Mouse (Mus musculus) thymus, postnatal 10 days (tissue): ENCODE results near the gene Sgo2a.
"Not testable (repeated sequence)": the region's sequence is repeated elsewhere in the genome, so short reads cannot be mapped to it uniquely, and the experiment has no call there.

Source experiments
- DNase-seq, 2 experiments: peaks; one replicate each; pipeline ENCODE4 v3.0.0; 2021; ENCODE audit warnings: low spot score in 2 of 2

The Sgo2a gene

DNA sequence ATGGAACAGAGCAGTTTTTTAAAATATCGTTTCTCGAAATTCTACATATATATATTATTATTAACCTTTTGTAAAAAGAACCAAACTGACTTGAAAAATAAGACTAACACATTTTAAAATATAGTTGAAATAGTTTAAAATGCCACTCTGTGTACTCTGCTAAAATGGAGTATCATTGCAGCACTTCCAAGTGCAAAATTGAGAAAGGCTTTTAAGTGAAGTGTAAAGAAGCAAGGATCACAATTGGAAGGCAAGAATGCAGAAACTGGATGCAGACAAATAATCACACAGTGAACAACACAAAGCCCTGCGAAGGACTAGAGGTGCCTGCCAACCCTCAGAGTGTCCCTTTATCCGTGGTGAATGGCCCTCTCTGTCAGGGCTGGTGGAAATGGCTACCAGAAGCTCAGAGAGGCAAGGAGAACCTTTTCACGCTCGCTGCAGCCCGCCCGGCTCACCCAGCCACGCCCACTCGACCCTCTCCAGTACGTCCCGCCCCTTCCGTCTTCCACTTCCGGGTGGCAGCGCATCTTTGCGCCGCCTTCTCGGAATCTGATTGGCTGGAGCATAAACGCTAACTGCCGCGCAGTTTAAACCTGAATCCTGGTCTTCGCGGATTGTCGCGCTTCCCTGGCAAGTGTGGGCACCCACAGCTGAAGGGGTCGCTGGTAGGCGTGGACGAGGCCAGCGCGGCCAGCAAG, at the start of gene Sgo2a:
Gene Sgo2a (plus strand): TSS at position 540 of the 701 bp plus-strand sequence.
- peak; percentile 84 to 95 for DNase-seq

DNA sequence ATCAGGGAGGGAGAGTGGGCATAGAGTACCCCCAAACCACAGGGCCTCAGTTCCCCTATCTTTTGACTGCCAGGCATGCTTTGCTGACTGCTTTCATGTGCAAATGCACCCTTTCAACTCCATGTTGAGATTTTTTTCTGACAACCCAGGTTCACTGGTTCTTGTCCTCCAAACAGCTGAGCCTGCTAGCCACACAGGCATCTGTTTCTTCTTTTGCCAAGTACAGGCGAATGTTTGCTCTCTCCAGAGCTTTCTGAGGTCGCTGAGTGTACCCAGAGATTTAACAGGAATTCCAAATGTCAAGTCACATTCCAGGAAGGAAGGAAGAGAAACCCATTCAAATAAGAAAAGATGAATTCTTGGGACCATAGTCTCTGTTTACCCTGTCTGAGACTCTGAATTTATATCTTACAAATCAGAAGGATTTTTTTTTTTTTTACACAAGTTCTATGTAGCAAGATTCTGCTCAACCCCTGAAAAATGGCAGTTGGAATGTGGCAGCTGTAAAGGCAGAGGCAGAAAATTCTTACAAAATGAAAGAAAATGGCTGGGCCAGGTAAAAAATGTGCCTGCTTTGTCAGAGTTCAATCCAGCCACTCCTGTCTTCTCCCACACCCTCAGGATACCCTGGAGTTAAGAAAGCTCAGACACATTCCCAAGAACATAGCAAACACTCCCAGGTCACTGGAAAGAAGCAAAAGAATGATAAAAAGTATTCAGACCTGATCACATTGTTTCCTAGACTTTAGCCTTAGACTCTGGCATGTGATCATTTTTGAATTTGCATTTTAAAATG, 48.0 kb upstream of the Sgo2a start:
- DNase-seq, result no peak

DNA sequence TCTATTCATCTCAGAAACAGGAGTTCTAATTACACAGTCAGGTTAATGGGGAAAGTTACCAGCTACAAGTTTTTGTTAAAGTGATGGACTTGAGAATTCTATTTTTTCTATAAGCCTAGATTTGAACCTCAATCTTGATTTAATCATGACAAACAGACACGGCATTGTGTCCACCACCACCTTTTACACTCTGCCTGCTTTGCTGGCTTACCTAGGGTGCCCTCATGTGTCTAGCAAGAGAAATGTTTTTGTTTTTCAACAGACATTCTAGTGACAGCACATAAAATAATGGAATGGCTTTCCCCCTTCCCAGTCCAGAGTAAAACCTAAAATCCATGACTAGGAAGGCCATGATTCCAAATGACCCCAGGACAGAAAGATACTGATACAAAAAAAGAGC, 46.6 kb upstream of the Sgo2a start:
- DNase-seq, result no peak

DNA sequence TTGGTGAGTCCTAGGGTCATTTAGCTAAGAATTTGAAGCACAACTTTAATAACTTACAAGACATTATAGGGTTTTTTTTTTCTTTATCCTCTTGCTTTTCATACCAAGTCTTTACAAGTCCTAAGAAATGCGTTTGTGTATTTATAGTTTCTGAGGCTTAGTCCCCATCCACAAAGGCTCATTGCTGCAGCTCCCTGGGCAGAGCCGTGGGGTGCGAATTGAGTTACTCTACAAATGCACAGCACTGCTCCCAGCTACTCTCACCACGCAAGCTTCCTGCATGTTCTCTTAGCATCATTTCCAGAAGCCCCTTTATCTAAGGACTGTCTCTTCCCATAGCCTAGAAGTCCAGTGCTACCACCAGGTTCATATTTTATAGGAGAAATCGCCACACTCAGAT, 46.1 kb upstream of the Sgo2a start:
- DNase-seq, result no peak

DNA sequence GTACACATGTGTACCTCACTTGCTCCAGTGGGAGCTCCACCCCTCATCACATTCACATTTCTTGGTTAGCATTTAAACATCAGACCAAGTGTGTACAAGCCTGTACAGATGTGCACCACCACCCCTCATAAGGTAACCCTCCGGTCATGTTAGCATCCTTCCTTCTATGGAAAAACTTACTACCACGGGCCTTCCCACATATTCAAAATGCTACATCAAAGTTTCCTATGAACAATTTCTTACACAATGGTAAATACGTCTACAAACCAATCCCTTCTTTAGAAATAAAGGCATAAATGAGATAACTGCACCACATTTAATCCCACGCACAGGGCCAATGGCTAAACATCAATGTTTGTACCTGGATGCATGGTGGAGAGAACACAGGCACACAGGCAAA, 43.3 kb upstream of the Sgo2a start:
- no peak for DNase-seq

DNA sequence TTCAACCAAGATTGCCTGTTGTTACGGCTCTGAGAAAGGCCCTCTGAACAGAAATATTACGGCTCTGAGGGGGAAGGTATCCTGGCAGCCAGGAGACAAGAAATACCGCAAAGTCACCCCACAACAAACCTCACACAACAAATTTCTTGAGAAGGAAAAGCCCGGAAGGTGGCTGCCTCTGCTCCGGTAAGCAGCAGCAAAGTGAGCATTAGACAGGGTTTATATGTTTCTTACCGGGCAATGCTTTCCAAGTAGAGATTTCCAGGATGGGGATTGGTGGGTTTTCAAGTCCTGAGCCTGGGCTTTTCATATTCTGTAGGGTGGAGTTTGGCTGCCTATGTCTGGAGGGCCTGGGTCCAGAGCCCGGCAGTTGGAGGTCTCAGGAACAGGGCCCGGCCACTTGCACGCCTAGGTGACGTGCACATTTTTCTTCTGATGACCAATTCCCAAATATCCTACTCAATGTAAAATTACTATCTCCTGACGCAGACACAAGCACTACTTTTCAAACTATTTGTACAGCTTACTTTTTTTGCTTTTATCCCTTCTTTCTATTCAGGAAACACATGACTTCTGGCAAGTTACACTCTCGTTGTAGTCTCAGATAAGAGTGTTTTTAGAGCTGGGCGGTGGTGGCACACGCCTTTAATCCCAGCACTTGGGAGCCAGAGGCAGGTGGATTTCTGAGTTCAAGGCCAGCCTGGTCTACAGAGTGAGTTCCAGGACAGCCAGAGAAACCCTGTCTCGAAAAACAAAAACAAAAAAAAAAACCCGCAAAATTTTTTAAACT, 42.0 kb upstream of the Sgo2a start:
- no peak for DNase-seq

DNA sequence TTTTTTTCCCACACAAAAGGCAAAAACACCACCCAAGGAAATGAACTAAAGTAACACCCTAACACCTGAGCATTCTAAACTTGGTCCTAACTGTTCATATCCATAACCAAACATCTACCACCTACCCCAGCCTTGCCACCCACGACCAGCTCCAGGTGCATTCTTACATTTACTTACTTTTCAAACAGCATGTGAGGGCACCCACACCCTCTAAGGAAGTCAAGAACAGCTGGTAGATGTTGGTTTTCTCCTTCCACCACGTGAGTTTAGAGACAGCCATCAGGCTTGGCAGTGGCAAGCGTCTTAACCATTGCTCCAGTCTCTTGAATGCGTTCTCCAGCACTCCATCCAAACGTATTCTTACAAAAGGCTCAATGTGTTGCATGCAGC, 41.4 kb upstream of the Sgo2a start:
- no peak for DNase-seq

DNA sequence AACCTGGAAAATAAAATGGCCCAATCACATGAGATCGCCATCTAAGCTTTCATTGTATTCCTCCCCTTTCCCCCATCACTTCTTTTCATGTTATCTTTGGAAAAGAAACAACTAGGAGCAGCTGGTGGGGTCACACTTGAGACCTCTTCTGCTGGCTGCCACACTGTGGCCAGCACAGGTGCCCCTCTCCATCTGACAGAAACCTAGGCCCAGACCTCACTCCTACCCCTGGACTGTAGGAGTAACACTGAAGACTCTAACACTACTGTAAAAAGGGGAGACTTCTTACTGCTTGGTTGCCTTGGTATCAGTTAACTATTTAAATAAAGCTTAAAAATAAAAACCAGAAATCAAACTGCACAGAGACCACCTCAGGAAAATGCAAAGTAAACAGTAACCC, 40.0 kb upstream of the Sgo2a start:
- no peak for DNase-seq

DNA sequence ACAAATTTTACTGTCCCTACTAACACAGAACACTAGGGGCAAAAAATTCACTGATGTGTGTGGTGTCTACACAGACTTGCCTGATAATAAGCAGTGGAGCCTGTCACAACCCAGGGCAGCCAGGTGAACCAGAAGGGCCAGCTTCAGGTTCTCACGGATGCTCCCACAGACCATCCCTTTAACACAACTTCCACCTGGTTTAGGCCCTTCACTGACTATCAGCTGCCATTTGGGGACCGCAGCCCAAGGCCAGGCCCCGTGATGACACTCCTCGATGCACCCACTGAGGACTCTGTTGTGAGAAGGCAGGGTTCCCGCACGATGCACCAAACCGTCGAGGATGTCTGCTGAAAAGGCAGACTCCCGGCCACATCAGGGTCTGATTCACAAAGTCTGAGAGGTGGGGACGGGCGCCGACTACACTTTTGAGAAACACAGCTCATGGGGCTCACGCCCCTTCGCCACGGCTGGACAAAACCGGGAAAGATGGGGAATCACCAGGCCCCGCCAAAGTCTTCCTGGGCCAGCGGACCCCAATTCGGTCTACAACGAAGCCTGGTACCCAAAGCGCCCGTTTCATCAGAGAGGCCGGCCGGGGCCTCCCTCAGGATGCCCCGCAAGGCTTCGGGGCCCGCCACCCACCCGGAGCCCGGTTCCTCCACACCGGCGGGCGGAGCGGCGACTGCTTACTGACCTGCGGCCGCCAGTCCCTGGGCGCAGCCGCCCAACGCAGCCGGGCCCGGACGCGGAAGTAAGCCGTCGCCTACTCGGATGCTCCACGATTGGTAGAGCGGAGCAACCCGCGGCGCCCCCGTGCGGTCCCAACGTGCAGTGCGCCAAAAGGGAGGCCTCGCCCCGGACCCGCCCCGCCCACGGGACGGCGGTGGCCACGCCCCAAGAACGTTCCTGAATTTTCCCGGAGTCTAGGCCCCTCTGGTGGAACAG, 26.2 kb upstream of the Sgo2a start:
- DNase-seq, result peak; percentile 86 to 95

DNA sequence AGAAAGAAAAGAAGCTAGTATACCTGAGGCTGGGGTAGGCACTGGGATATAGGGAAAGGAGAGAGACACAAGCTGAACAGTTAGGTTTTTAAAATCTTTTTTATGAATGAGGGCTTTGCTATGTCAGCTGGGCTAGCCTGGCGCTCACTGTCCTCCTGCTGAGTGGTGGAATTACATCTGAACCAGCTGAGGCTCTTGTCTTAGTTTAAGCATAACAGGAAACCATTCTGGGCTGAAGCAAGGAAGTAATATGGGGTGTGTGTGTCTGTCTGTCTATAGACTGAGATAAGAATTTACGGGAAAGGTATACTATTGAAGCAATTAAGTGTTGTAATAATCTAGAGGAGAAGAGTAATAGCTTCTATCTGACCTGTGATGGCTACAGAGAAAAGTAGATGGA, 24.2 kb upstream of the Sgo2a start:
- no peak for DNase-seq

DNA sequence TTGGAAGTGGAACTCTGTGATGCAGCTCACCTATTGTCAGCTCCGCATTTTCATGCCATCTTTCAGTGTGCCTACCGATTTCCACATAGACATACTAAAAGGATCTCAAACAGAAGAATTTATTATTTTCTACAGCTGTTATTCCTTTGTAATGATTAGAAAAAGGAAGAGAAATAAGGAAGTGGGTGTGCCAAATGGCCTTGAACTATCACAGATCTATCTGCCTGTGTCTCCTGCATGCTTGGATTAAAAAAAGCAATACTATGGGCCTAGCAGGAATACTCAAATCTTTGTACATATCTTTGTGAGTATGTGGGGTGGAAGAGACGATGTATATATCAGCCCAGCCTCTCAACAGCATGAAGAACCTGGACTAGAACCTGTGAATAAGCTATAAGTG, 18.9 kb upstream of the Sgo2a start:
- no peak for DNase-seq

DNA sequence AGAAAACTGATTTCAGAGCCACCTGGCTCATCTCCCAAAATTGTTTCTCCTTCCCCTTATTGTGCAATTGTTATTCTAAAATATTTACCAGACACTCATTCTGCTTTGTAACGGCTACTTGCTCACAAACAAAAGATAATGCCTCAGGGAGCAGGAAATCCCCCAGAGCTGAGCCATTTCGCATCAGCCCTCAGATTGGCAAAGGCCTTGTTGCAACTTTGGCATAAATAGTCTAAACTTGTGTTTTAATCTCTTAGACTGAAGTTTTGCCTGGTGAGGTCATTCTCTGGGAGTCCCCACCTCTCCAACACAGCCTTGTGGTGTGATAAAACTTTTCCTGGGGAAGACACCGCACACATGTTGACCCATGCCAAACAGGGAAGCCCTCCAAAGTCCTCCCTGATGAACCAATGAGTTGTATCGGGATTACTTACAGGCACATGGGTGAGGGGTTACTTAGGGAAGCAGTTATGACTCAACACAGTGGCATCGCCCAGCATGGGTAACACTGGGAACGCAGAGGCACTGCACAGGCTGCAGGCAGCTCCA, 6.6 kb upstream of the Sgo2a start:
- DNase-seq, result no peak

DNA sequence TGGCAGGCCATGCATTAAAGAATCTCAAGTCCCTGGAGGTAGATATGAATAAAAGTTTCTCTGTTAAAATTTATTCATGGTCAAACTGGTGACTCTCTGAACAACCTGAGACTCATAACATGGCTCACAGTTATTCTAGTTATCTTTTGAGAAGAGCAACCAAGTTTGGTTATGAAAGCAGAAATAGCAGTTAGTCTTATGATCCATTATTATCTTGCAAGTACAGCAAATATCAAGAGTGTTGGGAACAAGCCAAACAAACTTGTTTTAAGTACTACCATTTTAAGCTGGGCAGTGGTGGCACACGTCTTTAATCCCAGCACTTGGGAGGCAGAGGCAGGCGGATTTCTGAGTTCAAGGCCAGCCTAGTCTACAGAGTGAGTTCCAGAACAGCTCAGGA, 4.5 kb upstream of the Sgo2a start:
- DNase-seq, result no peak

DNA sequence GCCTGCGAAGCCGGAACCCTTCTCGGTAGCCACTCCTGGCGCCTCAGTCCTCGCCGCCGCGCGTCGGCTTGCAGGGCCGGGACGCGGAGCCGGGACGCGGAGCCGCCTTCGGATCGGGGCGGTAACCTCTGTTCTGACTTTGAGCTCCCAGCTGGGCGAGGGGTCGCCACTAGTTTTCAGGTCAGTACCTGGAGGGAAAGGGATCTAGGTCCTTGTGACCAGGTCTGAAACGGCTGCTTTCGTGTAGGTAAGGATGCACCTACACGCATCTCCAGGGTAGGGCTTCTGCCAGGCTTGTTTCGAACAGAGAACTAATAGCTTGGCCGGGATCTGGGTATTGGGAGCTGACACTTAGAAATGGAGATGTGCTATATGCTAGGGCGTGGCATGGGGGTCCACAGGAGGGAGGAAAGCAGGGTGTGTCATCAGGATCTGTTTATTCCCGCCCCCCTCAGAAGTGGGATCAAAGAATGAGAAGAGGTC, 403 bp downstream of the Sgo2a start:
- DNase-seq, result no peak

DNA sequence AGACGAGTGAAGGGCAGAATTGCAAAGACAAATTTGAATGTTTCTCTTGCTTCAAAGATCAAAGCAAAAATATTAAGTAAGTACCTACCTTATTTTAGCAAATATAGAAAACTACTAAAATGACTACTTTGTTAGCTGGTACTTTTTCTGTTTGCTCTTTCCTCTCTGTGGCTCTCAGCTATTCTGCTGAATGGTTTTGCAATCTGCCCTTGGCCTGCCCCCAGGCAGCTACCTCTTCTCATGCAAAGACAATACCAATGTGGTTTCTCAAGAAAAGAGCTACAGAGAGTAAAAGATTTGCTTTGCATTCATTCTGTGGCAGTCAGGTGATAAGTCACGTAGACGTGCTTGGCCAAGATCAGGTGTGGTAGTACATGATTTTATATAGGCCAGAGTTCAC, 2.4 kb downstream of the Sgo2a start:
- no peak for DNase-seq

DNA sequence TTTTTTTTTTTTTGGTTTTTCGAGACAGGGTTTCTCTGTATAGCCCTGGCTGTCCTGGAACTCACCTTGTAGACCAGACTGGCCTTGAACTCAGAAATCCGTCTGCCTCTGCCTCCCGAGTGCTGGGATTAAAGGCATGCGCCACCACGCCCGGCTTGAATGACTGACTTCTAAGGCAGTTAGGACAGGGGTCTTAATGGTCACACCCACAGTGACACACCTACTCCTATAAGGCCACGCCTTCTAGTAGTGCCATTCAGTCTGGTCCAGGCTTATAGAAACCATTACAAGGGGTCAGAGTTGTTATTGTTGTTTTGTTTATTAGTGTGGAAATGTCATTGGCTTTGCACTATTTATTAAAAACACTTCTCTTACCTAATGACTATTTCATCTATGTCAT, 10.6 kb downstream of the Sgo2a start:
- not testable (repeated sequence) for DNase-seq

DNA sequence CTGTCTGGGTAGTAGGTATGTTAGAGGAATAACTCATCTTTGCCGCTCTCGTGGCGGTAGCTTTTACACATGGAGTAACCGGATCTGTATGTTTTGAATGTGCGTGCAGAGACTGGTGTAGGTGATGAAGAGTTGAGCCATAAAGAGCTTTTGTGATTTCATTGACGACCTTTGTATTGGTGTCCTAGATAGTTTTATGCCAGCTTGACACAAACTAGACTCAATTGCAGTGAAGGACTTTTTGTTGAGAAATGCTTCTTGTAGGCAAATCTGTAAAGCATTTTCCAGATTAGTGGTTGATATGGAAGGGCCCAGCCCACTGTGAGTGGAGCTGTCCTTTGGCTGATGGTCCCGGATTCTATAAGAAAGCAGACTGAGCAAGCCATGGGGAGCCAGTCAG, 23.1 kb downstream of the Sgo2a start, which contains the start of gene Kctd18:
Gene Kctd18 (minus strand): TSS at position 101 of the 400 bp plus-strand sequence.
- no peak for DNase-seq

DNA sequence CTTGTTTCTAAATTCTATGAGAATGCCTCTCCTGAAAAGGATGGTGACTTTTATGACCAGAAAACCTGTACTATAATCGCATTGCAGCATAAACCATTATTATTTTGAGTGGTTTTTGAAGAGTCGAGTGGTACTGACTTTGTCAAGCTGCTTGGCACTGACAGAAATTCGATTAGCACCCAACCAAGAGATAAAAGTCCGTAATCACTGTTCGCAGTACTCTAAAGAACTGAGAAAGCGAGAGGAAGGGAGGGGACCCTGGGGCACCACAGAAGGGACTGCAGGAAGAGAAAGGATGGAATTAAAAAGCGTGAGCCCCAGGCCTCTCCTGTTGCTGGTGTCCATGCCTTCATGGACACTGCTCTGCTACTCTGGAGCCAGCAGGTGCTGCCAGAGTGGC, 31.9 kb downstream of the Sgo2a start:
- no peak for DNase-seq

DNA sequence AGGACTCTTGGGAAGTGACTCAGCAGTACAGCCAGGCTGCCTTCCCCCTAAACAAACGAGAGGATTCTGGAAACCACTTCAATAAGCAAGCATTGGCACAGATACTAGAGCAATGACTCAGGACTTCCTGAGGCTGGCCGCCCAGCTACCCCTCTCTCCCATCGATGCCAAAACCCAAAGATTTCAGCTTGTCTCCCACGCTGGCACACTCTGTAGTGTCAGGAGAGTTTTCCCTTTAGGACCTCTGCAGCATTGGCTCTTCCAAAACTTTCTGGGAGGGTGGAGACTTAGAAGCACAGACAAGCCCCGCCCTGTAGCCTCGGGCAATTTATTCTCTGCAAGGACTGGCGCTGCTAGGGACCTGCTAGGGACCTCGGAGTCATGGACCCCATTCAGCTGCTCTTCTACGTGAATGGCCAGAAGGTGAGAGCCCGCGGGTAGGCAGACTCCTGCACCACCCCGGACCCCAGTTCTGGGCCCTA, 33.9 kb downstream of the Sgo2a start, which contains the start of gene Aox1:
Gene Aox1 (plus strand): TSS at position 296 of the 482 bp plus-strand sequence.
- DNase-seq, result no peak

DNA sequence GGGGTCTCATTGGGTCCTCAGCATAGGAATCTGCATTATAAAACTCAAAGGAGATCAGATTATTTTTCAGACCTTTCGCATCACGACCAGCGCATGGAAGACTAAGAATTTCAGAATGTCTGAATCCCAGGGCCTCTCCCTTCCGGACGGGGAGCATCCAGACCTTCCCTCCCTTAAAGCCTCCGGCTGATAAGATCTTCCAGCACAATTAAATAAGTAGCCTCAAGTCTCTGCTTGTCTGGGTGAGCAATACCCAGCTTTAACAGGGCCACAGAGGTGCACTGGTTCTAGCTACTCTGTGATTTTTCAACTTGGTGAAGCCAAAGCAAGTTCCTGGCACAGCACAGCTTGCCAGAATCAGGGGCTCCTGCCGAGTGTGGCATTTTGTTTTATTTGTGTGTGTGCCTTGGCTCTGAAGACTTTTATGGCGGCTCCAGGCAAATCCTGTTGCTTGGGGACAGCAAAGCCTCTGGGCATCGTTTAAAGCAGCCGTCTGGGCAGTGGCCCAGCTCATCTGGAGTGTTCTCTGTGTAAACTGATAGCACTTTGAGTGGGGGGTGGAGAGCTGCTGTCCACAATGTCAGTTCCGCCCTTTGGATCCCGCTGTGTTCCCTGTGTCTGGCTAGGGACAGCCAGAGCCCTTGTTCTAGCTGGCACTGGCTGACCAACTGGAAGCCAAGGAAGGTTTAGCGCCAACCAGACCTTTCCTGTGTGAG, 34.5 kb downstream of the Sgo2a start:
- no peak for DNase-seq
